Comparison of ENCODE assay signal across 9 mouse cellular contexts in the genomic region with DNA sequence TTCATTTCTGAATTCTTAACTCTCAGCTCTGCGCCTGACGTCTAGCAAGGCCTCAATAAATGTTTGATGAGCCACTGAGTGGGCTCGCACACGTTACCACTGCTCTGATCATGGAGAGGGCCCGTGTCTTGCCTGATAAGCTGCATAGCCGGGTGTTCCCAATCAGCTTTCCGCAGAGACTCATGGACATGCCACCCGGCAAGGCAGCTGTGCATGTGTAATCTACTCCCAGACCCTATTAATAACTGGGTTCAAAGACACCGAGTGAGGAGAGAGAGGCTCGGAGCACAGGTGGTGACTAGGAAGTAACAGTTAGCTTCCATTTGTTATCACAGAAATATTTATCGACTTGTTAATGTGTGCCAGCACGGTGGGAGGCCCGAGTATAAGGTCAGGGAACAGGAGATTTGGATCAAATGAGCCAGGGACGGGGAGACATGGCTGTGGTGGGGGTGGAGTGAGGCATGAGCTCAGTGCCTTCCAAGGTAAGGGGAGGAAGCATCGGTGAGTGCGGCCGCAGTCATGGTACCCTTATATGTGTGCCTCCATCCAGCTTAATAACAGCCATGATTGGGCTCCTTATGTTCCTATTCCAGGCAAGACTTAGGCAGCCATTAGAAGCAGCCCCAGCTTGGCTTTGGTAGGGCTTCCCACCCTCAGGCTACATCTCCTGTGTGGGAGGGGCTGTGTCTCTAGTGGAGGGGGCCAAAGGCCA. TPM values are rescaled to one million over a fixed set of nuclear protein-coding genes. Genes with fewer than 3 reads are reported as not detected.
DNase-seq lines count a peak whose midpoint lies in the region; ATAC-seq and TF ChIP-seq lines count a peak whose summit lies in the region.
"Had no signal": no experiment of that assay in that cellular context is flagged by ENCODE, and none has a peak within 500 bp of the region (broad histone marks: within the 10 kb centered on the region; RNA-seq: fewer than 3 reads in every experiment).

No protein-coding gene starts in this region.

- no peaks in the 10 kb centered on the region for H3K27me3 ChIP-seq in forebrain, embryonic 10.5 days (ENCODE audit: poor library complexity, severe bottlenecking)
- H3K27me3 ChIP-seq in forebrain, embryonic 16.5 days (replicated peaks; ENCODE audit: control insufficient read depth, insufficient read depth, low read length): no peaks in the 10 kb centered on the region
- no peaks in the 10 kb centered on the region for H3K27me3 ChIP-seq in midbrain, embryonic 11.5 days (ENCODE audit: control insufficient read depth, insufficient read depth, low read length)
- no peaks in the 10 kb centered on the region for H3K27me3 ChIP-seq in midbrain, postnatal 0 days (ENCODE audit: insufficient read depth, low read length)
- H3K27me3 ChIP-seq in liver, embryonic 11.5 days (replicated peaks; ENCODE audit: control insufficient read depth, insufficient read depth, low read length): no peaks in the 10 kb centered on the region
- no peaks in the 10 kb centered on the region for H3K27me3 ChIP-seq in stomach, embryonic 16.5 days (ENCODE audit: control insufficient read depth, insufficient read depth, low read length)

- peaks cover 3% of the 10 kb centered on the region; the same call in 1 of the 2 replicates for H3K4me1 ChIP-seq in forebrain, embryonic 10.5 days
- peaks cover 7% of the 10 kb centered on the region for H3K4me1 ChIP-seq in forebrain, embryonic 16.5 days (replicated peaks; ENCODE audit: control insufficient read depth, insufficient read depth, low read length)
- no peaks in the 10 kb centered on the region for H3K4me1 ChIP-seq in midbrain, embryonic 11.5 days (ENCODE audit: control insufficient read depth, insufficient read depth, low read length)
- H3K4me1 ChIP-seq in midbrain, postnatal 0 days (ENCODE audit: insufficient read depth, low read length): no peaks in the 10 kb centered on the region
- H3K4me1 ChIP-seq in liver, embryonic 11.5 days (replicated peaks; ENCODE audit: control insufficient read depth, insufficient read depth, low read length): peaks cover 72% of the 10 kb centered on the region
- H3K4me1 ChIP-seq in stomach, embryonic 16.5 days (ENCODE audit: control insufficient read depth, insufficient read depth, low read length): peaks cover 25% of the 10 kb centered on the region; the same call in 1 of the 2 replicates

- DNase-seq in forebrain, embryonic 10.5 days (ENCODE audit: extremely low spot score, low spot score): no peak
- DNase-seq in midbrain, embryonic 11.5 days (ENCODE audit: low spot score, missing footprints): peak; percentile 67
- DNase-seq in midbrain, postnatal 0 days (ENCODE audit: low spot score): no peak
- peak; percentile 43 for DNase-seq in liver, embryonic 11.5 days (ENCODE audit: low spot score)
- DNase-seq in ovary, postnatal 10 days (ENCODE audit: low spot score): no peak
- no peak for DNase-seq in embryo, embryonic 11 days
- DNase-seq: cerebellum, adult 2 months had no signal

- no peak for TF ChIP-seq CTCF in midbrain, postnatal 0 days (IDR thresholded peaks at IDR 0.05)

- H3K4me2 ChIP-seq in forebrain, embryonic 16.5 days (ENCODE audit: low read length): no peak overlapping the region
- H3K4me2 ChIP-seq in midbrain, embryonic 11.5 days: no peak overlapping the region
- no peak overlapping the region for H3K4me2 ChIP-seq in midbrain, postnatal 0 days (ENCODE audit: low read depth, low read length, poor library complexity, severe bottlenecking)
- peak overlapping the region; percentile 47 for H3K4me2 ChIP-seq in liver, embryonic 11.5 days
- peak overlapping the region; percentile 20; the same call in 1 of the 2 replicates for H3K4me2 ChIP-seq in stomach, embryonic 16.5 days (ENCODE audit: low read depth, low read length)

- peak overlapping the region; percentile 40; the same call in 1 of the 2 replicates for H3K27ac ChIP-seq in forebrain, embryonic 10.5 days
- H3K27ac ChIP-seq in forebrain, embryonic 16.5 days (ENCODE audit: low read length): no peak overlapping the region
- no peak overlapping the region for H3K27ac ChIP-seq in midbrain, embryonic 11.5 days (ENCODE audit: low read depth, low read length)
- H3K27ac ChIP-seq in midbrain, postnatal 0 days (ENCODE audit: low read depth, low read length): no peak overlapping the region
- H3K27ac ChIP-seq in liver, embryonic 11.5 days (ENCODE audit: low read depth, low read length): peak overlapping the region; percentile 98
- peak overlapping the region; percentile 78 for H3K27ac ChIP-seq in stomach, embryonic 16.5 days (ENCODE audit: low read length)

- no peak for ATAC-seq in forebrain, embryonic 16.5 days
- ATAC-seq in midbrain, embryonic 11.5 days (ENCODE audit: low FRiP score): no peak
- ATAC-seq in midbrain, postnatal 0 days (ENCODE audit: low FRiP score): no peak
- ATAC-seq in liver, embryonic 11.5 days (replicated peaks; ENCODE audit: low FRiP score): peak; percentile 68
- ATAC-seq in stomach, embryonic 16.5 days (ENCODE audit: insufficient read depth, low FRiP score): peak; percentile 75

- H3K9ac ChIP-seq in forebrain, embryonic 16.5 days (replicated peaks; ENCODE audit: low read depth, low read length): no peak overlapping the region
- no peak overlapping the region for H3K9ac ChIP-seq in midbrain, embryonic 11.5 days (ENCODE audit: low read length)
- H3K9ac ChIP-seq in midbrain, postnatal 0 days (replicated peaks; ENCODE audit: low read length, poor library complexity, severe bottlenecking): no peak overlapping the region
- peak overlapping the region; percentile 39 for H3K9ac ChIP-seq in liver, embryonic 11.5 days (ENCODE audit: low read depth, low read length)
- no peak overlapping the region for H3K9ac ChIP-seq in stomach, embryonic 16.5 days (ENCODE audit: low read length)

- no peak overlapping the region for H3K4me3 ChIP-seq in forebrain, embryonic 10.5 days
- no peak overlapping the region for H3K4me3 ChIP-seq in forebrain, embryonic 16.5 days (replicated peaks; ENCODE audit: low read length)
- H3K4me3 ChIP-seq in midbrain, embryonic 11.5 days (ENCODE audit: low read depth, low read length): no peak overlapping the region
- no peak overlapping the region for H3K4me3 ChIP-seq in midbrain, postnatal 0 days (ENCODE audit: low read depth, low read length)
- 0 out of 2 replicates have a peak overlapping the region, but pooled peaks have one; percentile 5 for H3K4me3 ChIP-seq in liver, embryonic 11.5 days (ENCODE audit: low read depth, low read length)
- no peak overlapping the region for H3K4me3 ChIP-seq in stomach, embryonic 16.5 days (replicated peaks; ENCODE audit: low read length)

- no peaks in the 10 kb centered on the region for H3K9me3 ChIP-seq in forebrain, embryonic 10.5 days
- H3K9me3 ChIP-seq in forebrain, embryonic 16.5 days (ENCODE audit: control insufficient read depth, low read length): no peaks in the 10 kb centered on the region
- H3K9me3 ChIP-seq in midbrain, embryonic 11.5 days (ENCODE audit: control insufficient read depth, low read length): no peaks in the 10 kb centered on the region
- no peaks in the 10 kb centered on the region for H3K9me3 ChIP-seq in midbrain, postnatal 0 days (ENCODE audit: low read length)
- no peaks in the 10 kb centered on the region for H3K9me3 ChIP-seq in liver, embryonic 11.5 days (ENCODE audit: control insufficient read depth, low read length)
- no peaks in the 10 kb centered on the region for H3K9me3 ChIP-seq in stomach, embryonic 16.5 days (replicated peaks; ENCODE audit: control insufficient read depth, low read length)

- no peaks in the 10 kb centered on the region for H3K36me3 ChIP-seq in forebrain, embryonic 10.5 days (replicated peaks)
- H3K36me3 ChIP-seq in forebrain, embryonic 16.5 days (ENCODE audit: control insufficient read depth, insufficient read depth): no peaks in the 10 kb centered on the region
- no peaks in the 10 kb centered on the region for H3K36me3 ChIP-seq in midbrain, embryonic 11.5 days (ENCODE audit: control insufficient read depth, insufficient read depth, low read length)
- H3K36me3 ChIP-seq in midbrain, postnatal 0 days (ENCODE audit: insufficient read depth, low read length): no peaks in the 10 kb centered on the region
- H3K36me3 ChIP-seq in liver, embryonic 11.5 days (ENCODE audit: control insufficient read depth, insufficient read depth, low read length): no peaks in the 10 kb centered on the region
- no peaks in the 10 kb centered on the region for H3K36me3 ChIP-seq in stomach, embryonic 16.5 days (ENCODE audit: control insufficient read depth, insufficient read depth, low read length)

- 92% methylated on average over 17 of the region's 17 CpGs for WGBS in forebrain, embryonic 10.5 days
- 84% methylated on average over 17 of the region's 17 CpGs for WGBS in forebrain, embryonic 16.5 days
- 89% methylated on average over 17 of the region's 17 CpGs for WGBS in midbrain, embryonic 11.5 days
- WGBS in midbrain, postnatal 0 days: 75% methylated on average over 17 of the region's 17 CpGs
- WGBS in liver, embryonic 11.5 days: 55% methylated on average over 17 of the region's 17 CpGs
- 45% methylated on average over 17 of the region's 17 CpGs for WGBS in stomach, embryonic 16.5 days

RNA-seq across cellular contexts. Expression of a gene that starts 45.3 kb away (rescaled TPM):
- polyA plus RNA-seq in forebrain, embryonic 10.5 days (2016; fragmentation: Nextera tagmentation; extraction: Ambion mirVana): 26.4 and 29.0 TPM in 2 replicates
- polyA plus RNA-seq in forebrain, embryonic 16.5 days (2015; fragmentation: Nextera tagmentation; extraction: Ambion mirVana): 26.9 and 29.2 TPM in 2 replicates
- 25.2 and 25.8 TPM in 2 replicates for polyA plus RNA-seq in midbrain, embryonic 11.5 days (2014; fragmentation: Nextera tagmentation; extraction: Ambion mirVana)
- total RNA-seq in midbrain, postnatal 0 days (2014; rRNA removed): 64.7 and 71.0 TPM in 2 replicates
- polyA plus RNA-seq in midbrain, postnatal 0 days (2015; fragmentation: Nextera tagmentation; extraction: Ambion mirVana): 22.0 and 24.3 TPM in 2 replicates
- polyA plus RNA-seq in liver, embryonic 11.5 days (2014; fragmentation: Nextera tagmentation; extraction: Ambion mirVana): 21.4 and 27.4 TPM in 2 replicates
- 21.5 and 21.6 TPM in 2 replicates for polyA plus RNA-seq in stomach, embryonic 16.5 days (2015; fragmentation: Nextera tagmentation; extraction: Ambion mirVana)

RNA-seq across cellular contexts. Expression of a gene that starts 46.0 kb away (rescaled TPM):
- polyA plus RNA-seq in forebrain, embryonic 10.5 days (2016; fragmentation: Nextera tagmentation; extraction: Ambion mirVana): 0.98 and 1.4 TPM in 2 replicates
- polyA plus RNA-seq in forebrain, embryonic 16.5 days (2015; fragmentation: Nextera tagmentation; extraction: Ambion mirVana): 1.1 and 1.4 TPM in 2 replicates
- polyA plus RNA-seq in midbrain, embryonic 11.5 days (2014; fragmentation: Nextera tagmentation; extraction: Ambion mirVana): 1.5 TPM in 2 replicates
- 1.8 and 3.1 TPM in 2 replicates for total RNA-seq in midbrain, postnatal 0 days (2014; rRNA removed)
- polyA plus RNA-seq in midbrain, postnatal 0 days (2015; fragmentation: Nextera tagmentation; extraction: Ambion mirVana): 1.4 and 2.2 TPM in 2 replicates
- polyA plus RNA-seq in liver, embryonic 11.5 days (2014; fragmentation: Nextera tagmentation; extraction: Ambion mirVana): 11.5 and 12.0 TPM in 2 replicates
- 4.4 TPM in 2 replicates for polyA plus RNA-seq in stomach, embryonic 16.5 days (2015; fragmentation: Nextera tagmentation; extraction: Ambion mirVana)

Comparison
In these comparisons a context has a peak if more than half of its experiments do, and no peak if none do; other contexts are left out.
1. DNase-seq: peak in midbrain, embryonic 11.5 days (single experiment) and liver, embryonic 11.5 days (single experiment); none in forebrain, embryonic 10.5 days (single experiment), midbrain, postnatal 0 days (single experiment), ovary, postnatal 10 days (single experiment) and embryo, embryonic 11 days (single experiment).
2. H3K27ac ChIP-seq: peak in forebrain, embryonic 10.5 days (single experiment), liver, embryonic 11.5 days (single experiment) and stomach, embryonic 16.5 days (single experiment); none in forebrain, embryonic 16.5 days (single experiment), midbrain, embryonic 11.5 days (single experiment) and midbrain, postnatal 0 days (single experiment).
3. ATAC-seq: peak in liver, embryonic 11.5 days (single experiment) and stomach, embryonic 16.5 days (single experiment); none in forebrain, embryonic 16.5 days (single experiment), midbrain, embryonic 11.5 days (single experiment) and midbrain, postnatal 0 days (single experiment).
4. H3K4me2 ChIP-seq: peak in liver, embryonic 11.5 days (single experiment) and stomach, embryonic 16.5 days (single experiment); none in forebrain, embryonic 16.5 days (single experiment), midbrain, embryonic 11.5 days (single experiment) and midbrain, postnatal 0 days (single experiment).